Mouse (Mus musculus): Measurements from ENCODE around the gene Best1. TPM values are rescaled to one million over a fixed set of nuclear protein-coding genes. Genes with fewer than 3 reads are reported as not detected.

Gene Best1
- polyA plus RNA-seq, 1 experiment from 2014 or later, result 0.76 TPM

Other genes starting within 250 kb of the Best1 start
- not detected in 2 replicates for gene Scgb2a2, start 154.1 kb downstream of the Best1 start, polyA plus RNA-seq (2015; fragmentation: Nextera tagmentation; extraction: Ambion mirVana)
- gene Incenp, start 102.1 kb downstream of the Best1 start, polyA plus RNA-seq (2015; fragmentation: Nextera tagmentation; extraction: Ambion mirVana), result 86.6 and 105 TPM in 2 replicates
- 1,364 and 1,444 TPM in 2 replicates for gene Fth1, start 21.0 kb downstream of the Best1 start, polyA plus RNA-seq (2015; fragmentation: Nextera tagmentation; extraction: Ambion mirVana)
- gene Rab3il1, start within 50 bp of the Best1 start, polyA plus RNA-seq (2015; fragmentation: Nextera tagmentation; extraction: Ambion mirVana), result 14.4 and 15.2 TPM in 2 replicates
- gene Fads3, start 39.9 kb upstream of the Best1 start, polyA plus RNA-seq (2015; fragmentation: Nextera tagmentation; extraction: Ambion mirVana), result 5.8 TPM in 2 replicates
- gene Fads2, start 100.1 kb upstream of the Best1 start, polyA plus RNA-seq (2015; fragmentation: Nextera tagmentation; extraction: Ambion mirVana), result 134 and 154 TPM in 2 replicates
- gene Fads1, start 181.3 kb upstream of the Best1 start, polyA plus RNA-seq (2015; fragmentation: Nextera tagmentation; extraction: Ambion mirVana), result 148 and 172 TPM in 2 replicates
- gene Tmem258, start 202.4 kb upstream of the Best1 start, polyA plus RNA-seq (2015; fragmentation: Nextera tagmentation; extraction: Ambion mirVana), result 408 and 447 TPM in 2 replicates
- gene Fen1, start 202.5 kb upstream of the Best1 start, polyA plus RNA-seq (2015; fragmentation: Nextera tagmentation; extraction: Ambion mirVana), result 98.8 and 104 TPM in 2 replicates
- 0.22 and 0.31 TPM in 2 replicates for gene Myrf, start 239.1 kb upstream of the Best1 start, polyA plus RNA-seq (2015; fragmentation: Nextera tagmentation; extraction: Ambion mirVana)

Measured in forebrain, embryonic 13.5 days (tissue).